Mouse (Mus musculus) adipocyte (in vitro differentiated cells): ENCODE data around the gene Syde2.
"Not testable (repeated sequence)": the region's sequence is repeated elsewhere in the genome, so short reads cannot be mapped to it uniquely, and the experiment has no call there.

Experiments used
- DNase-seq: peaks from one replicate; pipeline ENCODE4 v3.0.0-alpha.2; 2016; ENCODE audit warnings: low spot score

Gene Syde2

GRCm38 (mm10) chr3:145966806-145967205, 20.9 kb upstream of the Syde2 start:
- DNase-seq, result no peak

- no peak for DNase-seq
Measured at GRCm38 (mm10) chr3:145969031-145969501, 18.6 kb upstream of the Syde2 start.

- no peak for DNase-seq
Measured at GRCm38 (mm10) chr3:145971501-145971900, 16.2 kb upstream of the Syde2 start.

GRCm38 (mm10) chr3:145974986-145975385, 12.7 kb upstream of the Syde2 start:
- DNase-seq, result no peak

GRCm38 (mm10) chr3:145985333-145985925, 2.2 kb upstream of the Syde2 start:
- DNase-seq, result peak; percentile 70

GRCm38 (mm10) chr3:145986317-145987001, 1.2 kb upstream of the Syde2 start:
- DNase-seq, result no peak

GRCm38 (mm10) chr3:145987970-145988683, 457 bp downstream of the Syde2 start:
- DNase-seq, result peak; percentile 79

GRCm38 (mm10) chr3:145988684-145989575, 1.3 kb downstream of the Syde2 start:
- peak; percentile 38 for DNase-seq

GRCm38 (mm10) chr3:145989576-145990081, 2.0 kb downstream of the Syde2 start:
- DNase-seq, result peak; percentile 39

- DNase-seq, result no peak
Measured at GRCm38 (mm10) chr3:145991130-145991529, 3.5 kb downstream of the Syde2 start.

- peak; percentile 58 for DNase-seq
Measured at GRCm38 (mm10) chr3:145991976-145992730, 4.5 kb downstream of the Syde2 start.

- peak; percentile 97 for DNase-seq
Measured at GRCm38 (mm10) chr3:145992796-145993195, 5.1 kb downstream of the Syde2 start.

- no peak for DNase-seq
Measured at GRCm38 (mm10) chr3:145993481-145994201, 6.0 kb downstream of the Syde2 start.

- DNase-seq, result peak; percentile 88
Measured at GRCm38 (mm10) chr3:145995489-145995888, 7.8 kb downstream of the Syde2 start.

GRCm38 (mm10) chr3:145996539-145996938, 8.9 kb downstream of the Syde2 start:
- not testable (repeated sequence) for DNase-seq

- no peak for DNase-seq
Measured at GRCm38 (mm10) chr3:146004347-146005051, 16.8 kb downstream of the Syde2 start.

GRCm38 (mm10) chr3:146007872-146008271, 20.2 kb downstream of the Syde2 start:
- no peak for DNase-seq

GRCm38 (mm10) chr3:146009859-146010645, 22.4 kb downstream of the Syde2 start:
- no peak for DNase-seq

GRCm38 (mm10) chr3:146010751-146011150, 23.1 kb downstream of the Syde2 start:
- no peak for DNase-seq
